Mouse (Mus musculus): ENCODE data around the gene E2f8. TPM values are rescaled to one million over a fixed set of nuclear protein-coding genes. Genes with fewer than 3 reads are reported as not detected.

E2f8 gene
- polyA plus RNA-seq, 1 experiment from 2014 or later, result 15.7 TPM

DNA sequence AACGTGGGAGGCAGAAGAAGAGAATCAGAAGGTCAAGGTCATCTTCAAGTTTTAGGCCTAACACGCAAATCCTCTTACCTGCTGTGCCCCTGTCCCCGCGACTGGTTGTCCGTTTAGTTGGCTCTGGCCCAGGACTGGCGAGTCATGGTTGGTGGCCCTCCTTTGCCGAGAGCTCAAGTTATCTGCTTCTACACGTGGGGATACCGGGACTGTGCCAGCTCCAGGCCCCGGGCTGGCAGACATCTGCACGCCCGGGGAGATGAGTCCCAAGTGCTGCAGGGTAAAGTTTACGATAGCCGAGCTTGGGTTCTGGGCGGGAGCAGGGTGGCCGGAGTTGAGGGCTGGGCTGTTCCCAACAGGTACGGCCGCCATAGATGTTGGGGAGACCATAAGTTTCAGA, 13.8 kb downstream of the E2f8 start:
- H3K36me3 ChIP-seq (replicated peaks), result peaks cover 88% of the 10 kb centered on the region
- no peaks in the 10 kb centered on the region for H3K4me1 ChIP-seq
- DNase-seq (ENCODE audit: low spot score), result no peak
- H3K9me3 ChIP-seq, result no peaks in the 10 kb centered on the region
- no peak overlapping the region for H3K4me3 ChIP-seq
- WGBS, result 94% methylated on average over 18 of the region's 18 CpGs
- H3K27me3 ChIP-seq (replicated peaks; ENCODE audit: low read depth, poor library complexity, severe bottlenecking), result no peaks in the 10 kb centered on the region
- no peak overlapping the region for H3K27ac ChIP-seq (replicated peaks)

DNA sequence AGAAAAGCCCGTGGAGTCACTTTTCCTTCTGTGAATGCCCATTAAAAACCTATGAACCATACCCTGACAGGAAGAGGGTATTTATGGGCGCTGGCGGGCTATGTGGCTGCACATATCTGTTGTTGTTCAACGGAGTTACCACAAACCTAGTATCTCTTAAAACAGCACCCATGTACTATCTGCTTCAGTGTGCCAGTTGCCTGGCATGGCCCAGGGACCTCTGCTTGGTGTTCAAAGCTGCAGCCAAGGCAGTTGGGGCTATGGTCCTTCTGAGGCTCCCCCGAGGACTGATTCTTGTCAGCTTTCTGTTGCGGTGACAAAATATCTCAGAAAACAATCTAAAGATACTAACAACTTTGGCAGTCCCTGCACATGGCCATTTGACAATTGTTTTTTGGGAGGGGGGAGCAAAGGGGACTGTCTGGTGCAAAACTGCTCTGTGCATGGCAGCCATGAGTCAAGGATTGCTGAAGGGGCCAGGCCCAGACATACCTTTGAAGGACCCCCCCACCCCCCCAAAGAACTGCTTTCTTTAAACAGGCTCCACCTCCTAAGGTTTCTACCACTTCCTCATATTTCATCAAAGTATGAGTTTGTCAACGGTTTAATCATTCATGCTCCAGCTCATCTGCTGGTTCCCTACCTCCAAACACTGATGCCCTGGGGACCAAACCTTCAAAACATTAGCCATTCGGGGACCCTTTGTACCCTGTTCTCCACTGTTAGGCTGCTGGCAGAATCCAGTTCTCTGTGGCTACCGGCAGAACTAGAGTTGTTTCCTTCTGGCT, 16.5 kb downstream of the E2f8 start:
- Histone ChIP-seq H3K4me3 (no peak overlapping the region), H3K27me3 (replicated peaks; ENCODE audit: low read depth, poor library complexity, severe bottlenecking) (no peaks in the 10 kb centered on the region), H3K4me1 (no peaks in the 10 kb centered on the region), H3K36me3 (replicated peaks) (peaks cover 61% of the 10 kb centered on the region), H3K27ac (replicated peaks) (no peak overlapping the region), H3K9me3 (no peaks in the 10 kb centered on the region)
- no peak for DNase-seq (ENCODE audit: low spot score)
- 93% methylated on average over 9 of the region's 9 CpGs for WGBS

- DNase-seq (ENCODE audit: low spot score), result no peak
- Histone ChIP-seq H3K4me1 (no peaks in the 10 kb centered on the region), H3K27me3 (replicated peaks; ENCODE audit: low read depth, poor library complexity, severe bottlenecking) (no peaks in the 10 kb centered on the region), H3K9me3 (no peaks in the 10 kb centered on the region), H3K36me3 (replicated peaks) (peaks cover 54% of the 10 kb centered on the region), H3K27ac (replicated peaks) (no peak overlapping the region), H3K4me3 (no peak overlapping the region)
These were observed 17.2 kb downstream of the E2f8 start for GRCm38 (mm10) chr7:48864199-48864598.

DNA sequence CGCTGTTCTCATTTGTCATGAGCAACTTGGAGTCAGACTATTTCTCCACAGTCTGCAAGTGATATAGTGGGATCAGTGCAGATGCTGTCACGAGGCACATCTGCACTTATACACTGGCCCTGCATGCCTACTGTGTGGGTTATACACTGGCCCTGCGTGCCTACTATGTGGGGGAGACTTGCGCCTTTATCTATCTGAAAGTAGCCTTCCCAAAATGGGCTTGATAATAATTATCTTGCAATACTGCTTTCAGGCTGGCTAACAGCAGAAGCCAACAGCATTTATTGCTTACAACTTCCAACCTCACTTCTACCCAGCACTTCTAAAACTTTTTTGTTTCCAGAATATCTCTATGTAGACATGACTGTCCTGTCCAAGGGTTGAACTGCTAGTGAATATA, 19.6 kb downstream of the E2f8 start:
- 94% methylated on average over 4 of the region's 4 CpGs for WGBS
- Histone ChIP-seq H3K27ac (replicated peaks) (no peak overlapping the region), H3K4me3 (no peak overlapping the region), H3K9me3 (no peaks in the 10 kb centered on the region), H3K4me1 (no peaks in the 10 kb centered on the region), H3K36me3 (replicated peaks) (peaks cover 30% of the 10 kb centered on the region), H3K27me3 (replicated peaks; ENCODE audit: low read depth, poor library complexity, severe bottlenecking) (no peaks in the 10 kb centered on the region)
- DNase-seq (ENCODE audit: low spot score), result no peak

GRCm38 (mm10) chr7:48860948-48861347, 20.4 kb downstream of the E2f8 start:
- WGBS, result 73% methylated on average over 1 of the region's 1 CpGs

GRCm38 (mm10) chr7:48859362-48859761, 22.0 kb downstream of the E2f8 start:
- no peak overlapping the region for H3K27ac ChIP-seq (replicated peaks)
- H3K36me3 ChIP-seq (replicated peaks), result peaks cover 6% of the 10 kb centered on the region
- no peaks in the 10 kb centered on the region for H3K27me3 ChIP-seq (replicated peaks; ENCODE audit: low read depth, poor library complexity, severe bottlenecking)
- H3K4me1 ChIP-seq, result no peaks in the 10 kb centered on the region
- H3K9me3 ChIP-seq, result no peaks in the 10 kb centered on the region
- H3K4me3 ChIP-seq, result no peak overlapping the region
- no peak for DNase-seq (ENCODE audit: low spot score)
- 90% methylated on average over 4 of the region's 4 CpGs for WGBS

More at GRCm38 (mm10) chr7:48860948-48861347, 20.4 kb downstream of the E2f8 start:
- Histone ChIP-seq H3K4me1 (no peaks in the 10 kb centered on the region), H3K9me3 (no peaks in the 10 kb centered on the region), H3K27ac (replicated peaks) (no peak overlapping the region), H3K4me3 (no peak overlapping the region), H3K27me3 (replicated peaks; ENCODE audit: low read depth, poor library complexity, severe bottlenecking) (no peaks in the 10 kb centered on the region), H3K36me3 (replicated peaks) (peaks cover 22% of the 10 kb centered on the region)
- DNase-seq (ENCODE audit: low spot score), result no peak

GRCm38 (mm10) chr7:48858257-48858656, 23.1 kb downstream of the E2f8 start:
- 89% methylated on average over 1 of the region's 1 CpGs for WGBS
- H3K36me3 ChIP-seq (replicated peaks), result no peaks in the 10 kb centered on the region

GRCm38 (mm10) chr7:48855461-48855860, 25.9 kb downstream of the E2f8 start:
- H3K4me1 ChIP-seq, result no peaks in the 10 kb centered on the region
- H3K27ac ChIP-seq (replicated peaks), result no peak overlapping the region
- WGBS, result 92% methylated on average over 3 of the region's 3 CpGs
- no peak overlapping the region for H3K4me3 ChIP-seq
- no peaks in the 10 kb centered on the region for H3K27me3 ChIP-seq (replicated peaks; ENCODE audit: low read depth, poor library complexity, severe bottlenecking)
- no peaks in the 10 kb centered on the region for H3K36me3 ChIP-seq (replicated peaks)
- no peak for DNase-seq (ENCODE audit: low spot score)
- H3K9me3 ChIP-seq, result no peaks in the 10 kb centered on the region

More at GRCm38 (mm10) chr7:48858257-48858656, 23.1 kb downstream of the E2f8 start:
- H3K27ac ChIP-seq (replicated peaks), result no peak overlapping the region
- DNase-seq (ENCODE audit: low spot score), result no peak
- H3K9me3 ChIP-seq, result no peaks in the 10 kb centered on the region
- no peaks in the 10 kb centered on the region for H3K27me3 ChIP-seq (replicated peaks; ENCODE audit: low read depth, poor library complexity, severe bottlenecking)
- H3K4me1 ChIP-seq, result no peaks in the 10 kb centered on the region
- H3K4me3 ChIP-seq, result no peak overlapping the region

DNA sequence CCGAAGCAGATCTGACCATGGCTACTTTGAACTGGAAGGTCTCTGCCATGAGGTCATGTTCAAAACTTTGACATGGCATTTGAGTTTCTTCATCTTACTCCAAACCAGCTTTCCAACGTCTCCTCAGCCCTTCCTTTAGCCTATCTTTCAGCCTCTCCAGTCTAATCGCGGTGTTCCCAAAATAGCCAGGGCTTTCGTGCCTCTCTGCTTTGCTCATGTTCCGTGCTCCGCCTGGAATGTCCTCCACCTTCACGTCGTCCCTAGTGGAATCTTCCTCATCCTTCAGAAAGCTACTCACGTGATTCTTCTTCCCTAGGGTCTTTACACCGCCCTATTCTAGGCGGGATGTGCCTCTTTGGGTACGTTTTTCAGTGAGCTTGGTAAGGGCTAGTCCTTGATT, 27.9 kb downstream of the E2f8 start:
- Histone ChIP-seq H3K36me3 (replicated peaks) (no peaks in the 10 kb centered on the region), H3K9me3 (no peaks in the 10 kb centered on the region), H3K27me3 (replicated peaks; ENCODE audit: low read depth, poor library complexity, severe bottlenecking) (no peaks in the 10 kb centered on the region), H3K27ac (replicated peaks) (no peak overlapping the region), H3K4me3 (no peak overlapping the region), H3K4me1 (no peaks in the 10 kb centered on the region)
- 88% methylated on average over 13 of the region's 13 CpGs for WGBS
- no peak for DNase-seq (ENCODE audit: low spot score)

DNA sequence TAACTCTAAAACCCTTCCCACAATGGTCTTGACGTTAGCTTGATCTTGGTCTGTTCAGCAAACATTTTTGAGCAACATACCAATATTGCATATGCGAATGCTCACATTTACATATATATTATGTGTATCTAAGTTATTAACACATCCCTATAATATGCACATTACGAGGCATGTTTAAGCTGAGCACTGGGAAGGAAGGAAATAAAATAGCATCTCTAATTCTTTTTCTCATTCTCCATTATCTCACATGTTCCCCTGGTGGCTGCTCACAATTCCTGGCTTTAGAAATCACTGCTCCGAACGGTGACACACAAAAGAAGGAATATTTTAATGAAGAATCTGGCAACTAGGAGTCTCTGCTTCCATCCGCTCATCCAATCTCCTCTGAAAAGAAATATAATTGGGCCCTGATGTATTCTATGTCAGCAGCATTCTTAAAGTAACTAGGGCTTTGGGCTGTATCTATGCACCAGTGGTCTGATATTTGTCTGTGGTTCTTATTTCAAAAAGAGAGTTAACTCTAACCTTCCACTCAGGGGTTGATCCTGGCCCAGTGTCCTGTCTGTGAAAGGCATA, 29.8 kb downstream of the E2f8 start:
- 82% methylated on average over 6 of the region's 6 CpGs for WGBS
- Histone ChIP-seq H3K4me1 (peaks cover 7% of the 10 kb centered on the region; the same call in 1 of the 2 replicates), H3K9me3 (no peaks in the 10 kb centered on the region), H3K36me3 (replicated peaks) (no peaks in the 10 kb centered on the region), H3K4me3 (no peak overlapping the region), H3K27ac (replicated peaks) (no peak overlapping the region), H3K27me3 (replicated peaks; ENCODE audit: low read depth, poor library complexity, severe bottlenecking) (no peaks in the 10 kb centered on the region)
- no peak for DNase-seq (ENCODE audit: low spot score)

- WGBS, result 49% methylated on average over 11 of the region's 11 CpGs
- no peaks in the 10 kb centered on the region for H3K9me3 ChIP-seq
- peaks cover 8% of the 10 kb centered on the region; the same call in 1 of the 2 replicates for H3K27me3 ChIP-seq (replicated peaks; ENCODE audit: low read depth, poor library complexity, severe bottlenecking)
- H3K27ac ChIP-seq (replicated peaks), result no peak within 1 kb of the TSS
- H3K4me1 ChIP-seq, result peaks cover 12% of the 10 kb centered on the region; the same call in 1 of the 2 replicates
- no peak within 1 kb of the TSS for H3K4me3 ChIP-seq
- no peak for DNase-seq (ENCODE audit: low spot score)
- H3K36me3 ChIP-seq (replicated peaks), result no peaks in the 10 kb centered on the region
These were observed 33.4 kb downstream of the E2f8 start, which contains the start of gene Csrp3 for GRCm38 (mm10) chr7:48847820-48848650. Gene Csrp3 (minus strand): TSS chr7:48848033.

DNA sequence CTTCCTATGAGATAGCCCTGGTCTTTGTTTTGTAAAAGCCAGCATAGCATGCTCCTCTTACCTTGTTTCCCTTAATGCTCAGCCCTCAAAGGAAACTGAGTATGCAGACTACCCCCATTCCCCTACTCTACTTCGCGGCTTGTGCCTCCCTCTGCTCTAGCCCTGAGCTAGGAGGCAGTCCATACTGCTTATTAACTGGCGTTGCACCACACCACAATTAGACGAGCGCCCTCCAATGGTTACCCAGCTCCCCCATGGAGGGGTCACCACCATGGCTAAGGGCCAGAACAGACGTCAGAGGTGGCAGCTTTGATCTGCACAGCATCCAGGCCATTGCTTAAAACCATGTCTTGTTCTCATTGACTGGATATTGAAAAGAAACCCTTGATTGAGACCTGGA, 34.6 kb downstream of the E2f8 start:
- no peak for DNase-seq (ENCODE audit: low spot score)
- WGBS, result 60% methylated on average over 6 of the region's 6 CpGs
- H3K36me3 ChIP-seq (replicated peaks), result no peaks in the 10 kb centered on the region
- peaks cover 12% of the 10 kb centered on the region; the same call in 1 of the 2 replicates for H3K27me3 ChIP-seq (replicated peaks; ENCODE audit: low read depth, poor library complexity, severe bottlenecking)
- H3K9me3 ChIP-seq, result no peaks in the 10 kb centered on the region
- no peak overlapping the region for H3K4me3 ChIP-seq
- no peak overlapping the region for H3K27ac ChIP-seq (replicated peaks)
- peaks cover 12% of the 10 kb centered on the region; the same call in 1 of the 2 replicates for H3K4me1 ChIP-seq
